Mouse (Mus musculus) cerebellum, adult 2 months (tissue): ENCODE results near the gene Cacna2d2. TPM values are rescaled to one million over a fixed set of nuclear protein-coding genes. Genes with fewer than 3 reads are reported as not detected.

Experiments
- DNase-seq, 2 experiments: peaks; one replicate each; pipeline ENCODE4 v3.0.0; 2021
- H3K27ac ChIP-seq: fragments of 200-500 bp; 2 replicates; pipeline ENCODE4 v1.5.1; 2012; ENCODE audit warnings: low read length, control low read depth, inconsistent platforms; ENCODE audit not compliant: insufficient read depth
- H3K27me3 ChIP-seq: fragments of 200-500 bp; 2 replicates; pipeline ENCODE4 v1.6.1; 2012; ENCODE audit warnings: inconsistent platforms, mild to moderate bottlenecking, low read length, moderate library complexity; ENCODE audit not compliant: control insufficient read depth, insufficient read depth
- H3K4me1 ChIP-seq: fragments of 200-500 bp; 2 replicates; pipeline ENCODE4 v1.6.1; 2011; ENCODE audit warnings: low read length; ENCODE audit not compliant: control insufficient read depth, insufficient read depth
- H3K4me3 ChIP-seq: fragments of 200-500 bp; replicated peaks from 2 replicates; pipeline ENCODE3; 2011; ENCODE audit warnings: mild to moderate bottlenecking, low read depth, low read length, control low read depth; ENCODE audit not compliant: insufficient read depth
- CTCF ChIP-seq: fragments of 200-500 bp; IDR thresholded peaks from 2 replicates; pipeline ENCODE4 v1.5.1; 2011; ENCODE audit warnings: low read depth, mild to moderate bottlenecking, control low read depth, low read length, moderate library complexity, borderline replicate concordance; ENCODE audit not compliant: insufficient read depth
- POLR2A ChIP-seq: fragments of 200-500 bp; IDR thresholded peaks from 2 replicates; pipeline ENCODE4 v1.6.1; 2011; ENCODE audit warnings: low read length, control low read depth, borderline replicate concordance; ENCODE audit not compliant: insufficient read depth
- WGBS: fragments of 180-500 bp; shearing (Covaris S2); methylation state at CpG from one replicate; pipeline ENCODE4 v1.1.7; 2018; 5-methylcytosine and 5-hydroxymethylcytosine counted together
- polyA plus RNA-seq: library from polyadenylated mRNA; depleted of rRNA; stranded (reverse); fragments of >200 nt; gene quantifications from 2 replicates; pipeline ENCODE4 v1.2.3, GENCODE M21; 2012

The Cacna2d2 gene
- polyA plus RNA-seq, 1 experiment, result 130 TPM

- WGBS, result 97% methylated on average over 4 of the region's 4 CpGs
Measured at GRCm38 (mm10) chr9:107409449-107409848, 10.0 kb downstream of the Cacna2d2 start.

GRCm38 (mm10) chr9:107417106-107417505, 17.7 kb downstream of the Cacna2d2 start:
- H3K27me3 ChIP-seq, result no peaks in the 10 kb centered on the region
- H3K4me3 ChIP-seq, result no peak overlapping the region
- TF ChIP-seq CTCF, result no peak
- no peak for TF ChIP-seq POLR2A
- WGBS, result 53% methylated on average over 6 of the region's 6 CpGs
- DNase-seq, result no peak
- H3K4me1 ChIP-seq, result peaks cover 26% of the 10 kb centered on the region
- H3K27ac ChIP-seq, result no peak overlapping the region

More at GRCm38 (mm10) chr9:107409449-107409848, 10.0 kb downstream of the Cacna2d2 start:
- DNase-seq, result no peak
- Histone ChIP-seq H3K27ac (no peak overlapping the region), H3K27me3 (no peaks in the 10 kb centered on the region), H3K4me3 (no peak overlapping the region), H3K4me1 (peaks cover 8% of the 10 kb centered on the region)
- TF ChIP-seq CTCF (no peak), POLR2A (no peak)

- TF ChIP-seq CTCF, result no peak
- TF ChIP-seq POLR2A, result no peak
- peak; percentile 34 to 45 for DNase-seq
- WGBS, result 52% methylated on average over 9 of the region's 9 CpGs
- no peak overlapping the region for H3K27ac ChIP-seq
- no peak overlapping the region for H3K4me3 ChIP-seq
- no peaks in the 10 kb centered on the region for H3K27me3 ChIP-seq
- peaks cover 40% of the 10 kb centered on the region for H3K4me1 ChIP-seq
Measured at GRCm38 (mm10) chr9:107419491-107420244, 20.3 kb downstream of the Cacna2d2 start.

- peak; percentile 44 to 51 for DNase-seq
- TF ChIP-seq CTCF, result no peak
- no peak for TF ChIP-seq POLR2A
- Histone ChIP-seq H3K4me3 (no peak overlapping the region), H3K4me1 (peaks cover 46% of the 10 kb centered on the region), H3K27me3 (no peaks in the 10 kb centered on the region), H3K27ac (no peak overlapping the region)
- WGBS, result 25% methylated on average over 5 of the region's 5 CpGs
Measured at GRCm38 (mm10) chr9:107420898-107421297, 21.5 kb downstream of the Cacna2d2 start.

GRCm38 (mm10) chr9:107422878-107423277, 23.5 kb downstream of the Cacna2d2 start:
- no peaks in the 10 kb centered on the region for H3K27me3 ChIP-seq
- WGBS, result 61% methylated on average over 2 of the region's 2 CpGs
- TF ChIP-seq POLR2A (no peak), CTCF (no peak)
- DNase-seq, result no peak
- H3K4me3 ChIP-seq, result no peak overlapping the region
- H3K27ac ChIP-seq, result no peak overlapping the region
- H3K4me1 ChIP-seq, result peaks cover 50% of the 10 kb centered on the region

- Histone ChIP-seq H3K27me3 (no peaks in the 10 kb centered on the region), H3K27ac (no peak overlapping the region), H3K4me1 (peaks cover 64% of the 10 kb centered on the region), H3K4me3 (no peak overlapping the region)
- peak; percentile 59 to 63 for DNase-seq
- TF ChIP-seq CTCF (no peak), POLR2A (no peak)
- 16% methylated on average over 12 of the region's 12 CpGs for WGBS
Measured at GRCm38 (mm10) chr9:107424485-107425175, 25.2 kb downstream of the Cacna2d2 start.

GRCm38 (mm10) chr9:107427876-107428275, 28.5 kb downstream of the Cacna2d2 start:
- no peak for TF ChIP-seq POLR2A
- no peak for TF ChIP-seq CTCF
- WGBS, result 10% methylated on average over 7 of the region's 7 CpGs
- H3K4me3 ChIP-seq, result no peak overlapping the region
- H3K27ac ChIP-seq, result peak overlapping the region; percentile 63; the same call in 1 of the 2 replicates
- H3K4me1 ChIP-seq, result peaks cover 42% of the 10 kb centered on the region
- DNase-seq, result peak; percentile 68 to 73
- no peaks in the 10 kb centered on the region for H3K27me3 ChIP-seq
